Mouse (Mus musculus) forebrain, embryonic 14.5 days (tissue): ENCODE results near the gene Rnft1. TPM values are rescaled to one million over a fixed set of nuclear protein-coding genes. Genes with fewer than 3 reads are reported as not detected.

Experiments
- ATAC-seq: fragments of 200-750 bp; cut with Nextera tagmentation; 2 replicates; pipeline ENCODE4 v1.8.0; 2017; ENCODE audit warnings: mild to moderate bottlenecking, moderate library complexity
- DNase-seq: peaks from one replicate; pipeline ENCODE4 v3.0.0-alpha.2; 2015; ENCODE audit warnings: low spot score
- H3K27ac ChIP-seq: fragments of 300-500 bp; sonication (generic); 2 replicates; pipeline ENCODE4 v1.5.1; 2014; ENCODE audit warnings: low read depth, mild to moderate bottlenecking, control low read depth, low read length, moderate library complexity
- H3K27me3 ChIP-seq: fragments of 300-500 bp; sonication (generic); replicated peaks from 2 replicates; pipeline ENCODE4 v1.6.1; 2014; ENCODE audit warnings: low read length, control low read depth, mixed read lengths; ENCODE audit not compliant: control insufficient read depth, insufficient read depth
- H3K36me3 ChIP-seq: fragments of 300-500 bp; sonication (generic); 2 replicates; pipeline ENCODE4 v1.6.1; 2014; ENCODE audit warnings: low read length, control low read depth; ENCODE audit not compliant: control insufficient read depth, insufficient read depth
- H3K4me1 ChIP-seq: fragments of 300-500 bp; sonication (generic); 2 replicates; pipeline ENCODE4 v1.6.1; 2014; ENCODE audit warnings: antibody characterized with exemption, low read length, control low read depth; ENCODE audit not compliant: control insufficient read depth, insufficient read depth
- H3K4me2 ChIP-seq: fragments of 300-500 bp; sonication (generic); 2 replicates; pipeline ENCODE4 v1.6.1; 2014; ENCODE audit warnings: mild to moderate bottlenecking, control low read depth, low read length
- H3K4me3 ChIP-seq: fragments of 300-500 bp; sonication (generic); 2 replicates; pipeline ENCODE4 v1.5.1; 2014; ENCODE audit warnings: low read depth, low read length, control low read depth
- H3K9ac ChIP-seq: fragments of 300-500 bp; sonication (generic); 2 replicates; pipeline ENCODE4 v1.6.1; 2014; ENCODE audit warnings: mild to moderate bottlenecking, low read length, control low read depth, moderate library complexity
- H3K9me3 ChIP-seq: fragments of 300-500 bp; sonication (generic); replicated peaks from 2 replicates; pipeline ENCODE4 v1.6.1; 2016; ENCODE audit warnings: low read length, control low read depth, mixed read lengths; ENCODE audit not compliant: control insufficient read depth
- WGBS: fragments of 180-500 bp; shearing (Covaris S2); extraction: QIAGEN DNeasy Blood & Tissue Kit; methylation state at CpG from one replicate; pipeline ENCODE4 v1.1.7; 2014; 5-methylcytosine and 5-hydroxymethylcytosine counted together
- polyA plus RNA-seq: library from polyadenylated mRNA; unstranded; fragments of >200 nt; fragmentation: Nextera tagmentation; extraction: Ambion mirVana; gene quantifications from 2 replicates; pipeline ENCODE4 v1.2.1, GENCODE M21; 2014

The Rnft1 gene
- polyA plus RNA-seq, 1 experiment from 2014 or later: 15.7 TPM

GRCm38 (mm10) chr11:86468345-86468744 is 16.1 kb upstream of the Rnft1 start:
- peak; percentile 65 for DNase-seq
- WGBS: 59% methylated on average over 8 of the region's 8 CpGs
- Histone ChIP-seq H3K4me3 (no peak overlapping the region), H3K36me3 (no peaks in the 10 kb centered on the region), H3K9me3 (no peaks in the 10 kb centered on the region), H3K9ac (no peak overlapping the region), H3K27ac (no peak overlapping the region), H3K27me3 (no peaks in the 10 kb centered on the region), H3K4me1 (no peaks in the 10 kb centered on the region), H3K4me2 (no peak overlapping the region)
- ATAC-seq: no peak

- Histone ChIP-seq H3K27ac (no peak overlapping the region), H3K9ac (no peak overlapping the region), H3K4me3 (no peak overlapping the region), H3K9me3 (no peaks in the 10 kb centered on the region), H3K4me1 (no peaks in the 10 kb centered on the region), H3K27me3 (no peaks in the 10 kb centered on the region), H3K4me2 (no peak overlapping the region), H3K36me3 (no peaks in the 10 kb centered on the region)
- DNase-seq (no peak), ATAC-seq (no peak)
- 69% methylated on average over 4 of the region's 4 CpGs for WGBS
These were observed 15.5 kb upstream of the Rnft1 start for GRCm38 (mm10) chr11:86468971-86469370.

GRCm38 (mm10) chr11:86471785-86472184 is 12.7 kb upstream of the Rnft1 start:
- Histone ChIP-seq H3K27me3 (no peaks in the 10 kb centered on the region), H3K4me2 (no peak overlapping the region), H3K4me3 (no peak overlapping the region), H3K9ac (no peak overlapping the region), H3K36me3 (no peaks in the 10 kb centered on the region), H3K27ac (no peak overlapping the region; the same call in 1 of the 2 replicates), H3K4me1 (no peaks in the 10 kb centered on the region), H3K9me3 (no peaks in the 10 kb centered on the region)
- DNase-seq: peak; percentile 57
- no peak for ATAC-seq
- 19% methylated on average over 6 of the region's 6 CpGs for WGBS

- Histone ChIP-seq H3K36me3 (no peaks in the 10 kb centered on the region), H3K4me3 (no peak overlapping the region), H3K27ac (peak overlapping the region; percentile 21; the same call in 1 of the 2 replicates), H3K27me3 (no peaks in the 10 kb centered on the region), H3K9me3 (no peaks in the 10 kb centered on the region), H3K4me1 (no peaks in the 10 kb centered on the region), H3K9ac (0 out of 2 replicates have a peak overlapping the region, but pooled peaks have one; percentile 13), H3K4me2 (peak overlapping the region; percentile 12; the same call in 1 of the 2 replicates)
- DNase-seq: peak; percentile 33
- 43% methylated on average over 7 of the region's 7 CpGs for WGBS
- ATAC-seq: no peak
These were observed 11.7 kb upstream of the Rnft1 start for GRCm38 (mm10) chr11:86472771-86473171.

GRCm38 (mm10) chr11:86473576-86473975 is 10.9 kb upstream of the Rnft1 start:
- WGBS: 66% methylated on average over 3 of the region's 3 CpGs
- ATAC-seq (no peak), DNase-seq (no peak)
- Histone ChIP-seq H3K36me3 (no peaks in the 10 kb centered on the region), H3K9me3 (no peaks in the 10 kb centered on the region), H3K27ac (no peak overlapping the region), H3K4me2 (no peak overlapping the region), H3K4me1 (no peaks in the 10 kb centered on the region), H3K27me3 (no peaks in the 10 kb centered on the region), H3K9ac (no peak overlapping the region), H3K4me3 (no peak overlapping the region)

GRCm38 (mm10) chr11:86484910-86485510 is 553 bp downstream of the Rnft1 start:
- 0% methylated on average over 25 of the region's 25 CpGs for WGBS
- Histone ChIP-seq H3K27me3 (no peaks in the 10 kb centered on the region), H3K27ac (peak overlapping the region; percentile 52; the same call in 1 of the 2 replicates), H3K4me3 (peak overlapping the region; percentile 69), H3K36me3 (peaks cover 7% of the 10 kb centered on the region; the same call in 1 of the 2 replicates), H3K4me2 (peak overlapping the region; percentile 73), H3K4me1 (peaks cover 8% of the 10 kb centered on the region), H3K9me3 (no peaks in the 10 kb centered on the region), H3K9ac (peak overlapping the region; percentile 77)
- ATAC-seq (peak; percentile 66), DNase-seq (peak; percentile 67)

GRCm38 (mm10) chr11:86490782-86491181 is 6.3 kb downstream of the Rnft1 start:
- DNase-seq: no peak
- H3K4me1 ChIP-seq: peaks cover 4% of the 10 kb centered on the region
- H3K9ac ChIP-seq: no peak overlapping the region
- ATAC-seq: no peak
- H3K36me3 ChIP-seq: peaks cover 24% of the 10 kb centered on the region; the same call in 1 of the 2 replicates
- no peak overlapping the region for H3K4me3 ChIP-seq
- no peak overlapping the region for H3K27ac ChIP-seq
- 97% methylated on average over 1 of the region's 1 CpGs for WGBS
- no peak overlapping the region for H3K4me2 ChIP-seq
- H3K27me3 ChIP-seq: no peaks in the 10 kb centered on the region
- H3K9me3 ChIP-seq: no peaks in the 10 kb centered on the region

GRCm38 (mm10) chr11:86497356-86497755 is 12.9 kb downstream of the Rnft1 start:
- H3K27ac ChIP-seq: no peak overlapping the region
- H3K36me3 ChIP-seq: peaks cover 29% of the 10 kb centered on the region
- no peaks in the 10 kb centered on the region for H3K4me1 ChIP-seq
- H3K9me3 ChIP-seq: no peaks in the 10 kb centered on the region
- no peak for DNase-seq
- no peak overlapping the region for H3K4me3 ChIP-seq
- H3K4me2 ChIP-seq: no peak overlapping the region
- 90% methylated on average over 1 of the region's 1 CpGs for WGBS
- H3K27me3 ChIP-seq: no peaks in the 10 kb centered on the region
- ATAC-seq: no peak
- H3K9ac ChIP-seq: no peak overlapping the region

GRCm38 (mm10) chr11:86497908-86498307 is 13.5 kb downstream of the Rnft1 start:
- no peak for ATAC-seq
- Histone ChIP-seq H3K4me3 (no peak overlapping the region), H3K27me3 (no peaks in the 10 kb centered on the region), H3K27ac (no peak overlapping the region), H3K9me3 (no peaks in the 10 kb centered on the region), H3K4me2 (no peak overlapping the region), H3K9ac (no peak overlapping the region), H3K36me3 (peaks cover 32% of the 10 kb centered on the region), H3K4me1 (no peaks in the 10 kb centered on the region)
- no peak for DNase-seq
- WGBS: 73% methylated on average over 3 of the region's 3 CpGs
